Mouse (Mus musculus): Measurements from ENCODE around the gene Bphl.

The Bphl gene

GRCm38 (mm10) chr13:34037172-34038055 is at the start of gene Bphl:
Gene Bphl (plus strand): TSS chr13:34037597.
- DNase-seq = peak; percentile 96

GRCm38 (mm10) chr13:33989625-33990024 is 47.8 kb upstream of the Bphl start:
- no peak for DNase-seq

- DNase-seq = peak; percentile 55
Observed at GRCm38 (mm10) chr13:33995197-33995596, 42.2 kb upstream of the Bphl start.

GRCm38 (mm10) chr13:34002058-34003006 is 35.1 kb upstream of the Bphl start, which contains the start of the genes Ripk1 and Serpinb6a:
Gene Ripk1 (plus strand): TSS chr13:34002363.
Gene Serpinb6a (minus strand): TSS chr13:34002794.
- DNase-seq = peak; percentile 89

- no peak for DNase-seq
Observed at GRCm38 (mm10) chr13:34003058-34003457, 34.3 kb upstream of the Bphl start.

GRCm38 (mm10) chr13:34007234-34007633 is 30.2 kb upstream of the Bphl start:
- no peak for DNase-seq

- peak; percentile 49 for DNase-seq
Observed at GRCm38 (mm10) chr13:34016927-34017569, 20.3 kb upstream of the Bphl start.

- no peak for DNase-seq
Observed at GRCm38 (mm10) chr13:34018521-34018920, 18.9 kb upstream of the Bphl start.

- DNase-seq = no peak
Observed at GRCm38 (mm10) chr13:34021998-34022397, 15.4 kb upstream of the Bphl start.

GRCm38 (mm10) chr13:34032041-34032440 is 5.4 kb upstream of the Bphl start:
- DNase-seq = no peak

- no peak for DNase-seq
Observed at GRCm38 (mm10) chr13:34035424-34035823, 2.0 kb upstream of the Bphl start.

GRCm38 (mm10) chr13:34036726-34037125 is 671 bp upstream of the Bphl start:
- DNase-seq = no peak

GRCm38 (mm10) chr13:34038056-34038432 is 647 bp downstream of the Bphl start:
- DNase-seq = no peak

GRCm38 (mm10) chr13:34038901-34039341 is 1.5 kb downstream of the Bphl start:
- no peak for DNase-seq

GRCm38 (mm10) chr13:34040091-34040490 is 2.7 kb downstream of the Bphl start:
- no peak for DNase-seq

- DNase-seq = no peak
Observed at GRCm38 (mm10) chr13:34043716-34044393, 6.5 kb downstream of the Bphl start.

- no peak for DNase-seq
Observed at GRCm38 (mm10) chr13:34045511-34046249, 8.3 kb downstream of the Bphl start.

- peak; percentile 76 for DNase-seq
Observed at GRCm38 (mm10) chr13:34046421-34047012, 9.1 kb downstream of the Bphl start.

- DNase-seq = no peak
Observed at GRCm38 (mm10) chr13:34047526-34047925, 10.1 kb downstream of the Bphl start.

- DNase-seq = no peak
Observed at GRCm38 (mm10) chr13:34050479-34050878, 13.1 kb downstream of the Bphl start.

- no peak for DNase-seq
Observed at GRCm38 (mm10) chr13:34051692-34052091, 14.3 kb downstream of the Bphl start.

All from cerebellum, adult 9-11 months (tissue).